Mouse (Mus musculus) layer of hippocampus, postnatal 25 days (tissue): Measurements from ENCODE around the gene Mc3r. TPM values are rescaled to one million over a fixed set of nuclear protein-coding genes. Genes with fewer than 3 reads are reported as not detected.

Experiments
- DNase-seq, 2 experiments: peaks; one replicate each; pipeline ENCODE4 v3.0.0; 2022; ENCODE audit warnings: mixed read lengths in 2 of 2, low spot score in 1 of 2; ENCODE audit errors: extremely low spot score in 1 of 2
- total RNA-seq, 2 experiments: library from RNA; stranded (reverse); gene quantifications; 2 replicates each; pipeline ENCODE4 v1.2.3; 2021

Gene Mc3r
- total RNA-seq, 2 experiments from 2014 or later = 0.12 to 0.23 TPM

- DNase-seq = no peak
These were observed 44.5 kb downstream of the Mc3r start for GRCm38 (mm10) chr2:172292525-172293405.

GRCm38 (mm10) chr2:172298083-172298482 lies 49.8 kb downstream of the Mc3r start:
- DNase-seq = no peak

- no peak for DNase-seq
These were observed 50.2 kb downstream of the Mc3r start for GRCm38 (mm10) chr2:172298542-172298941.

GRCm38 (mm10) chr2:172299126-172299921 lies 51.0 kb downstream of the Mc3r start:
- DNase-seq = no peak

Other genes starting within 250 kb of the Mc3r start
- gene Cbln4, start 205.0 kb upstream of the Mc3r start, total RNA-seq = 1 to 10 TPM; 6.7 to 8.0 TPM
- gene Fam210b, start 97.1 kb downstream of the Mc3r start, total RNA-seq = 10 to 100 TPM; 25.9 to 27.7 TPM
- gene Aurka, start 122.0 kb downstream of the Mc3r start, total RNA-seq = 1 to 10 TPM; 1.9 to 2.2 TPM
- gene Cstf1, start 122.2 kb downstream of the Mc3r start, total RNA-seq = 10 to 100 TPM; 22.8 to 25.9 TPM
- gene Cass4, start 145.3 kb downstream of the Mc3r start, total RNA-seq = under 1 TPM; 0.26 to 0.49 TPM
- gene Rtf2, start 192.1 kb downstream of the Mc3r start, total RNA-seq = 10 to 100 TPM; 68.3 to 72.9 TPM
- not detected for gene Gcnt7, start 210.1 kb downstream of the Mc3r start, total RNA-seq
- not detected for gene Fam209, start 224.0 kb downstream of the Mc3r start, total RNA-seq